Mouse (Mus musculus) megakaryocyte, embryonic 14.5 days (primary cell): ENCODE measurements at regions not wholly inside any gene's neighbourhood (a gene's known extent, or its start where the extent isn't known, plus 50 kb on each side); places are given as distances from the start of the nearest gene placed in this dataset.

ENCODE experiments used
- FLI1 ChIP-seq: IDR thresholded peaks from 2 replicates; pipeline ENCODE4 v1.6.1; 2012; ENCODE audit warnings: low read length, inconsistent platforms, mixed read lengths
- GATA1 ChIP-seq: IDR thresholded peaks from 3 replicates; pipeline ENCODE4 v1.6.1; 2012; ENCODE audit warnings: mixed read lengths, low read length, inconsistent platforms, borderline replicate concordance

DNA sequence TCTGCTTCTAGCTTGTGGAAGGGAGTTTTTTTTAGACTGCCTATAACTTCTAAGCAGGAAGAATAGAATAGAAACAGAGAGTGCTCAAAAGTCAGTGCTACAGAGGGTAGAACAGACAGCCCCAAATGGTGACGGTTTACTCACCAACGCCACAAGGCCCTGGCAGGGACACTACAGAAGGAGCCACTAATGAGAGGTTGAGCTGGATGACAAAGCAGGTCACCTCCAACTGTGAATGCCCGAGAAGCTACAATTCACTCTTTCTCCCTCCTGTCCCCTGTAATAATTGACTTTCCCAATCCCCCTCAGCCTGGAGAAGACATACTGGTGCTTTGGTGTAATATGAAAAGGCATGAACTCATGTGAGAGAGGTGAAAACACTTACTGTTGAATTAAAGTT lies 106.5 kb upstream of the Arl4c start:
- TF ChIP-seq GATA1, result no peak
- TF ChIP-seq FLI1, result no peak
